Comparison of ENCODE assay signal across 8 mouse cellular contexts in genomic region chr17:66485742-66486141, GRCm38 (mm10). TPM values are rescaled to one million over a fixed set of nuclear protein-coding genes. Genes with fewer than 3 reads are reported as not detected.
DNase-seq lines count a peak whose midpoint lies in the region; ATAC-seq lines count a peak whose summit lies in the region.

No protein-coding gene starts in this region.

- peaks cover 3% of the 10 kb centered on the region for H3K4me1 ChIP-seq in forebrain, embryonic 14.5 days (ENCODE audit: control insufficient read depth, insufficient read depth, low read length)

- H3K27me3 ChIP-seq in forebrain, embryonic 14.5 days (replicated peaks; ENCODE audit: control insufficient read depth, insufficient read depth, low read length), result no peaks in the 10 kb centered on the region

- peak overlapping the region; percentile 33; the same call in 1 of the 2 replicates for H3K9ac ChIP-seq in forebrain, embryonic 14.5 days (ENCODE audit: low read length)

- WGBS in forebrain, embryonic 14.5 days, result 4% methylated on average over 11 of the region's 11 CpGs

- H3K9me3 ChIP-seq in forebrain, embryonic 14.5 days (replicated peaks; ENCODE audit: control insufficient read depth, low read length), result no peaks in the 10 kb centered on the region

- DNase-seq in NIH3T3 (ENCODE audit: low read depth), result peak; percentile 59
- DNase-seq in cerebellum, adult 18-20 months, result peak; percentile 90 to 91
- peak; percentile 87 for DNase-seq in forebrain, embryonic 14.5 days (ENCODE audit: low spot score)
- peak; percentile 72 to 81 for DNase-seq in heart, postnatal 36 days
- peak; percentile 81 to 84 for DNase-seq in layer of hippocampus, postnatal 10 days (ENCODE audit: low spot score in 2 of 2)
- peak; percentile 71 for DNase-seq in lung, postnatal 25 days (ENCODE audit: low spot score)
- peak; percentile 80 for DNase-seq in retina, postnatal 1 day
- DNase-seq in urinary bladder, postnatal 14 days (ENCODE audit: low spot score), result peak; percentile 78

- H3K4me3 ChIP-seq in forebrain, embryonic 14.5 days (ENCODE audit: low read depth, low read length), result no peak overlapping the region

- no peak overlapping the region for H3K27ac ChIP-seq in forebrain, embryonic 14.5 days (ENCODE audit: low read depth, low read length)

- intact Hi-C loops in heart, postnatal 36 days (cut with DNase I), result loop anchor here (1.0 to 5.0 kb wide), 3 partner anchors 31 to 328 kb away; no protein-coding TSS in a partner anchor

- no peak overlapping the region for H3K4me2 ChIP-seq in forebrain, embryonic 14.5 days (ENCODE audit: low read length)

- no peaks in the 10 kb centered on the region for H3K36me3 ChIP-seq in forebrain, embryonic 14.5 days (ENCODE audit: control insufficient read depth, insufficient read depth, low read length)

- peak; percentile 45; the same call in 1 of the 2 replicates for ATAC-seq in forebrain, embryonic 14.5 days

RNA-seq across cellular contexts. Expression of gene Rab12, which starts 33.8 kb away (rescaled TPM):
- 52.0 and 67.1 TPM in 2 replicates for polyA plus RNA-seq in forebrain, embryonic 14.5 days (2014; fragmentation: Nextera tagmentation; extraction: Ambion mirVana)
- total RNA-seq in heart, postnatal 36 days (2021), result 100 to 1,000 TPM; 231 to 233 TPM
- 100 to 1,000 TPM; 124 to 134 TPM for total RNA-seq in layer of hippocampus, postnatal 10 days (2021)

RNA-seq across cellular contexts. Expression of gene Mtcl1, which starts 36.2 kb away (rescaled TPM):
- 17.5 and 24.5 TPM in 2 replicates for polyA plus RNA-seq in forebrain, embryonic 14.5 days (2014; fragmentation: Nextera tagmentation; extraction: Ambion mirVana)
- 1 to 10 TPM; 4.4 to 6.3 TPM for total RNA-seq in heart, postnatal 36 days (2021)
- total RNA-seq in layer of hippocampus, postnatal 10 days (2021), result 10 to 100 TPM; 30.0 to 41.4 TPM

Comparison
In these comparisons a context has a peak if more than half of its experiments do, and no peak if none do; other contexts are left out.
1. RNA of gene Mtcl1, which starts 36.2 kb away (total RNA-seq): 30.0 to 41.4 TPM in layer of hippocampus, postnatal 10 days; 4.4 to 6.3 TPM in heart, postnatal 36 days; every median in the first group is over 4 times any median in the second.
2. Peak in every context shown above with its lines, with median percentiles within 50 percentile points of each other: DNase-seq.